Mouse (Mus musculus): ENCODE results near the gene Gpc5. TPM values are rescaled to one million over a fixed set of nuclear protein-coding genes. Genes with fewer than 3 reads are reported as not detected.

Gpc5 gene
- polyA plus RNA-seq, 1 experiment from 2014 or later = 0.29 TPM

DNA sequence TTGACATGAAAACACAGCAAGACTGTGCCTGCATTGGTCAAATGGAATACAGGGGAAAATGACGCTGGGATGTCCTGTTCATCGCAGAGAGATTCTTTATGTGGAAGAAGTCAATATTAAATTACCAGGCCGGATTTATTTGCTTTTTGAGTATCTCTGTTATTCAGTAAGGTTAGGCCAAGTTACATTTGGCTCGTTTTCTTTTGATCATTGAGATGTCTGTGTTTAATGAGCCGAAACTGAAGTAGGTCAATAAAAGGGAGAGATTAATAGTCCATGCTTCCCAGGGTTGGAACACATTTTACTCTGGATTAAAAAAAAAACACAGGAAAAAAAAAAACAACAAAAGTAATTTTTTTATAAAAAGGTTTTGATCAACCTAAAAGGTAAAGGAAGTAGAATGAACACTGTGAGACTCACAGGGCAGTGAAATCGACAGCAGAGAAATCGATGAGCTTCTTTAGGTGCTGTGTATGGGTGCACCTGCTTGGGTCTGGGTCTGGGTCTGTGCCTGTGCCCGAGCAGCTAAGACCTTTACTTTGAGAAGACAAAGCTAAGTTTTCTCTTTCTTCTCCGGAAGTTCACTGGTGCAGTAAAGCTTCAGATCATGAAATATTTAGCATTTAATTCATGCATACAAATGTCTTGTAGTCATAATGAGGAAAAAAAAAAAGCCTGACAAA, 8.7 kb downstream of the Gpc5 start:
- ATAC-seq (ENCODE audit: insufficient read depth) = no peak

DNA sequence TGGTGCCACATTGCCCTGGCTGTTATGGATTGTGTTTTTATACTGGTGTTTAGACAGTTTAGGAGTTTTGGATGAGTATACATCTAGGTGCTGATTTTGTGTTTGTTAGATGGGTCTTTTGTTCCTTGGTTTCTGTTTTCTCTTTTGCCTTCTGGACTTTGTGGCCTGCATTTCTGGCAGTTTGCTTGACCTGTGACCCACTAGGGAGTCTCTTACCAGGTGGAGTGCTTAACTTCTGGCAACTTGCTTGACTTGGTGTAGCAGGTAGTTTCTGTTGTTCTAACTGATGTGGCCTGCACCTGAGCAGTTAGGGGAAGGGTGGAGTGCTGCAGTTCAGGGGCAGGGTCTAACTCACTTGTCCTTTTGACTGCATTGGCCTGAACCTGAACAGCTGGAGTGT, 14.3 kb downstream of the Gpc5 start:
- no peak for ATAC-seq (ENCODE audit: insufficient read depth)
- H3K9me3 ChIP-seq (ENCODE audit: low read depth, low read length) = no peaks in the 10 kb centered on the region
- no peak for DNase-seq
- TF ChIP-seq CTCF (IDR thresholded peaks at IDR 0.05; ENCODE audit: low read depth) = no peak
- no peaks in the 10 kb centered on the region for H3K27me3 ChIP-seq (ENCODE audit: insufficient read depth, low read length)
- H3K4me2 ChIP-seq = no peak overlapping the region
- no peak overlapping the region for H3K9ac ChIP-seq
- H3K4me1 ChIP-seq (ENCODE audit: insufficient read depth) = no peaks in the 10 kb centered on the region
- H3K4me3 ChIP-seq (ENCODE audit: low read depth, low read length) = no peak overlapping the region
- H3K36me3 ChIP-seq (ENCODE audit: insufficient read depth) = no peaks in the 10 kb centered on the region
- H3K27ac ChIP-seq (ENCODE audit: low read depth) = no peak overlapping the region

More for the DNA sequence above, 8.7 kb downstream of the Gpc5 start:
- TF ChIP-seq CTCF (IDR thresholded peaks at IDR 0.05; ENCODE audit: low read depth) = no peak
- Histone ChIP-seq H3K9me3 (ENCODE audit: low read depth, low read length) (no peaks in the 10 kb centered on the region), H3K4me3 (ENCODE audit: low read depth, low read length) (no peak overlapping the region), H3K36me3 (ENCODE audit: insufficient read depth) (no peaks in the 10 kb centered on the region), H3K27ac (ENCODE audit: low read depth) (no peak overlapping the region), H3K27me3 (ENCODE audit: insufficient read depth, low read length) (no peaks in the 10 kb centered on the region), H3K4me1 (ENCODE audit: insufficient read depth) (no peaks in the 10 kb centered on the region), H3K4me2 (no peak overlapping the region), H3K9ac (no peak overlapping the region)
- WGBS = 81% methylated on average over 9 of the region's 9 CpGs
- DNase-seq = no peak

DNA sequence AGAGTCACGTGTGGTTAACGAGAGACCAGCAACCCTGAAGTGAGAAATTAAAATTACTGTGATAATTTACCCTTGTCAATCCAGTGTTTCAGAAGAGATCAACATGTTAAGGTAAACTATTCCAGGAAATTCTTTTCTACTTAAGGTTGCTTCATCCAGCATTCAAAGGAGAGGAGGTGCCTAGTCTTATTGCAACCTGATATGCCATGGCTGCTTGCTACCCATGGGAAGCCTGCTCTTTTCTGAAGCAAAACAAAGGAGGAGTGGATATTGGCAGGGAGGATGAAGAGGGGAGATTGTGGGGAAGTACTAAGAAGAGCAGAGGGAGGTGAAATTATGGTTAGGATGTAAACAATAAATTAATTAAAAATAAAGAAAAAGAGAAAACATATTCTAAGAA, 15.5 kb downstream of the Gpc5 start:
- no peak for ATAC-seq (ENCODE audit: insufficient read depth)
- Histone ChIP-seq H3K27me3 (ENCODE audit: insufficient read depth, low read length) (no peaks in the 10 kb centered on the region), H3K4me1 (ENCODE audit: insufficient read depth) (no peaks in the 10 kb centered on the region), H3K4me2 (no peak overlapping the region), H3K27ac (ENCODE audit: low read depth) (no peak overlapping the region), H3K9me3 (ENCODE audit: low read depth, low read length) (no peaks in the 10 kb centered on the region), H3K9ac (no peak overlapping the region), H3K36me3 (ENCODE audit: insufficient read depth) (no peaks in the 10 kb centered on the region), H3K4me3 (ENCODE audit: low read depth, low read length) (no peak overlapping the region)
- no peak for TF ChIP-seq CTCF (IDR thresholded peaks at IDR 0.05; ENCODE audit: low read depth)
- WGBS = 49% methylated on average over 2 of the region's 2 CpGs
- no peak for DNase-seq

DNA sequence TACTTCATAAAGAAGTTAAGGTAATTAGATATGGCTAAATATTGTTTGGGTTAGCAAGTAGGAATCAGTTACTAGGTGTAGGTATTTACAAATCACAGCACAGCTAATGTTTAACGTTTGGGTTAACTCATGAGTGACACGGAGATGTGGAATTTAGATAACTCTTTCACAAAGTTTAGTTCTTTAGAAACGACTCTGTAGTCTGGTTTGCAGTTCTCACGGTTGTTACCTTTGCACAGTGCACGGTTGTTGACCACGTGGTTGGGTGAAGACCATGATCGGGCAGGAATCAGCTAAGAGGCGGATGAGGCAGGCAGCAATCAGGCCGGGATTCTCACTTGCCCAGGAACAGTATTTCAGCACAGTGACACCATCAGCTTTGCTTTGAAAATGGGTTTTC, 26.6 kb downstream of the Gpc5 start:
- no peak overlapping the region for H3K9ac ChIP-seq
- no peak for ATAC-seq (ENCODE audit: insufficient read depth)
- no peak overlapping the region for H3K27ac ChIP-seq (ENCODE audit: low read depth)

DNA sequence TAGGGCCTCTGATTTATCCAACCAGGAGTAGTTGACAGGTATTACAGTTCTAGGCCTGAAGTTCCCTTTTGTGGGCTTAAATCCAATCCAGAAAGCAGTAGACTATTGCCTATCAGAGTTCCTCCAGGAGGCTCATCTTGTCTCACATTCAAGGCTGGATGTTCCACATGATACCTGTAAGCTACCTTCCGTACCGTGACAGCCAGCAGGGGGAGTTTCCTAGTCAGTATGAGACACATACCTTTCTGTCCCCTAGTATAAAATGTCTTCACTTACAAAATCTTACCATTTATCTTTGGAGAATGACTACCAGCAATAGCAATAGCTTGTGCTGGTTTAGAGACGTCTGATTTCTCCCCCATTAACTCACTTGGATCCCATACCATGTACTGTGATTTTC, 56.8 kb downstream of the Gpc5 start:
- Histone ChIP-seq H3K9me3 (ENCODE audit: low read depth, low read length) (no peaks in the 10 kb centered on the region), H3K4me3 (ENCODE audit: low read depth, low read length) (no peak overlapping the region), H3K36me3 (ENCODE audit: insufficient read depth) (no peaks in the 10 kb centered on the region), H3K27ac (ENCODE audit: low read depth) (no peak overlapping the region), H3K27me3 (ENCODE audit: insufficient read depth, low read length) (no peaks in the 10 kb centered on the region), H3K9ac (no peak overlapping the region), H3K4me1 (ENCODE audit: insufficient read depth) (no peaks in the 10 kb centered on the region), H3K4me2 (no peak overlapping the region)
- DNase-seq (no peak), ATAC-seq (ENCODE audit: insufficient read depth) (no peak)
- 74% methylated on average over 3 of the region's 3 CpGs for WGBS
- no peak for TF ChIP-seq CTCF (IDR thresholded peaks at IDR 0.05; ENCODE audit: low read depth)

More for the DNA sequence above, 26.6 kb downstream of the Gpc5 start:
- H3K4me3 ChIP-seq (ENCODE audit: low read depth, low read length) = no peak overlapping the region
- no peaks in the 10 kb centered on the region for H3K4me1 ChIP-seq (ENCODE audit: insufficient read depth)
- TF ChIP-seq CTCF (IDR thresholded peaks at IDR 0.05; ENCODE audit: low read depth) = no peak
- DNase-seq = no peak
- no peak overlapping the region for H3K4me2 ChIP-seq
- no peaks in the 10 kb centered on the region for H3K27me3 ChIP-seq (ENCODE audit: insufficient read depth, low read length)
- H3K36me3 ChIP-seq (ENCODE audit: insufficient read depth) = no peaks in the 10 kb centered on the region
- 68% methylated on average over 9 of the region's 9 CpGs for WGBS
- H3K9me3 ChIP-seq (ENCODE audit: low read depth, low read length) = no peaks in the 10 kb centered on the region

DNA sequence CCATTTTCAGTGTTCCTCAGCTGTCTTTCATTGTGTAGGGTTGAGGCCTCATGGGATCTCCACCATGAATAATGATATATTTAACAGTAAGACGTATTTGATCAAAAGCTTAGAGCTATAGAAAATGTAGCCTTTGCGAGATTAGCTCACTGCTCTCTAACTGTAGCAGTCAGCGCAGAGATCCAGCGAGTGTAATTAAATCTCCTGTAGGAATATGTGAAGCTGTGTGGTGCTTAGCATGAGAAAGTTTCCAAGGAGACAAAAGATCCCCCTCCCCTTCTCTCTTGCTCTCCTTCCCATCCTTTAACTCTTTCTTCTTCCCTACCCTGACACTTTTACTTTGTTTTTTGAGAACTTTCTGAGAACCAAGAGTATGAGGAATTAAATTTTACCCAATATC, 64.6 kb downstream of the Gpc5 start:
- 81% methylated on average over 4 of the region's 4 CpGs for WGBS
- Histone ChIP-seq H3K36me3 (ENCODE audit: insufficient read depth) (no peaks in the 10 kb centered on the region), H3K4me2 (no peak overlapping the region), H3K4me3 (ENCODE audit: low read depth, low read length) (no peak overlapping the region), H3K9ac (no peak overlapping the region), H3K27me3 (ENCODE audit: insufficient read depth, low read length) (no peaks in the 10 kb centered on the region), H3K4me1 (ENCODE audit: insufficient read depth) (no peaks in the 10 kb centered on the region), H3K27ac (ENCODE audit: low read depth) (no peak overlapping the region), H3K9me3 (ENCODE audit: low read depth, low read length) (no peaks in the 10 kb centered on the region)
- ATAC-seq (ENCODE audit: insufficient read depth) (no peak), DNase-seq (no peak)
- no peak for TF ChIP-seq CTCF (IDR thresholded peaks at IDR 0.05; ENCODE audit: low read depth)

DNA sequence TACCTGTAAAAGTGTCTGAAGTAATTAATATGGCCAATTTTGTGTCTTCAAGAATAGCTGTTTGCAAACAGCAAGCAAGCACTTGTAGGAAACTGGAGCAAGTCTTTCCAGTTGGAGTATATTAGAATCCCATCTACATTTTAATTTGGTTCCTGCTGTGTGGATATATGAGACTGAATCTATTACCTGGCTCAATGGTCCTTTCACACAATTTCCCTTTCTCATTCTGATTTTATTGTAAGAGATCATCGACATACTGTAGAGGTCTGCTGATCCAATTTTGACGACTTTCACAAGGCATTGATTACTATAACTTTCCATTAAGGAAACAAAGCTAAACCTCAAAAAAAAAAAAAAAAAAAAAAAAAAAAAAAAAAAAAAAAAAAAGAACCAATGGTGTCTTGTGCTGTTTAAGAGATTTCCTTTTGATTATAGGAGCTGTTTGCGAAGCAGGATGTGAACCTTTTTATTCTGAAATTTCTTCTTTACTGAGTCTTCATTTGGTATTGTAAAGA, 85.4 kb downstream of the Gpc5 start:
- no peaks in the 10 kb centered on the region for H3K9me3 ChIP-seq (ENCODE audit: low read depth, low read length)
- 76% methylated on average over 3 of the region's 3 CpGs for WGBS
- DNase-seq = no peak

More for the DNA sequence above, 85.4 kb downstream of the Gpc5 start:
- no peak for TF ChIP-seq CTCF (IDR thresholded peaks at IDR 0.05; ENCODE audit: low read depth)
- ATAC-seq (ENCODE audit: insufficient read depth) = no peak
- no peak overlapping the region for H3K27ac ChIP-seq (ENCODE audit: low read depth)
- no peak overlapping the region for H3K4me3 ChIP-seq (ENCODE audit: low read depth, low read length)
- H3K9ac ChIP-seq = no peak overlapping the region
- H3K36me3 ChIP-seq (ENCODE audit: insufficient read depth) = no peaks in the 10 kb centered on the region
- H3K27me3 ChIP-seq (ENCODE audit: insufficient read depth, low read length) = no peaks in the 10 kb centered on the region
- H3K4me1 ChIP-seq (ENCODE audit: insufficient read depth) = no peaks in the 10 kb centered on the region
- H3K4me2 ChIP-seq = no peak overlapping the region

Measured in lung, embryonic 14.5 days (tissue).